Mouse (Mus musculus) lung, embryonic 15.5 days (tissue): ENCODE results near the gene Dnajc28. TPM values are rescaled to one million over a fixed set of nuclear protein-coding genes. Genes with fewer than 3 reads are reported as not detected.

Experiments used
- ATAC-seq: fragments of 200-750 bp; cut with Nextera tagmentation; 2 replicates; pipeline ENCODE4 v1.8.0; 2017; ENCODE audit warnings: moderate number of reproducible peaks, borderline replicate concordance; ENCODE audit not compliant: low FRiP score, low TSS enrichment; ENCODE audit errors: extremely low read depth
- H3K27ac ChIP-seq: fragments of 300-500 bp; sonication (generic); 2 replicates; pipeline ENCODE4 v1.5.1; 2015; ENCODE audit warnings: moderate library complexity, mild to moderate bottlenecking, inconsistent platforms
- H3K27me3 ChIP-seq: fragments of 300-500 bp; sonication (generic); 2 replicates; pipeline ENCODE4 v1.6.1; 2015; ENCODE audit warnings: inconsistent platforms
- H3K36me3 ChIP-seq: fragments of 300-500 bp; sonication (generic); 2 replicates; pipeline ENCODE4 v1.6.1; 2015; ENCODE audit warnings: inconsistent platforms
- H3K4me1 ChIP-seq: fragments of 300-500 bp; sonication (generic); 2 replicates; pipeline ENCODE4 v1.6.1; 2015; ENCODE audit warnings: inconsistent platforms
- H3K4me2 ChIP-seq: fragments of 300-500 bp; sonication (generic); 2 replicates; pipeline ENCODE4 v1.6.1; 2015; ENCODE audit warnings: inconsistent platforms, mild to moderate bottlenecking, moderate library complexity
- H3K4me3 ChIP-seq: fragments of 300-500 bp; sonication (generic); 2 replicates; pipeline ENCODE4 v1.5.1; 2015; ENCODE audit warnings: mild to moderate bottlenecking, inconsistent platforms
- H3K9ac ChIP-seq: fragments of 300-500 bp; sonication (generic); 2 replicates; pipeline ENCODE4 v1.6.1; 2015; ENCODE audit warnings: inconsistent platforms
- H3K9me3 ChIP-seq: fragments of 300-500 bp; sonication (generic); 2 replicates; pipeline ENCODE4 v1.6.1; 2016; ENCODE audit warnings: inconsistent platforms
- WGBS: fragments of 180-500 bp; shearing (Covaris S2); methylation state at CpG from one replicate; pipeline ENCODE4 v1.1.7; 2015; 5-methylcytosine and 5-hydroxymethylcytosine counted together
- polyA plus RNA-seq: library from polyadenylated mRNA; unstranded; fragments of >200 nt; fragmentation: Nextera tagmentation; extraction: Ambion mirVana; gene quantifications from 2 replicates; pipeline ENCODE4 v1.2.1, GENCODE M21; 2015

Dnajc28 gene
- polyA plus RNA-seq, 1 experiment from 2014 or later: 3.3 TPM

GRCm38 (mm10) chr16:91605156-91605555, 13.7 kb downstream of the Dnajc28 start:
- no peaks in the 10 kb centered on the region for H3K27me3 ChIP-seq
- no peaks in the 10 kb centered on the region for H3K9me3 ChIP-seq
- H3K4me2 ChIP-seq: no peak overlapping the region
- ATAC-seq: no peak
- no peak overlapping the region for H3K4me3 ChIP-seq
- H3K4me1 ChIP-seq: peaks cover 4% of the 10 kb centered on the region; the same call in 1 of the 2 replicates
- WGBS: 76% methylated on average over 6 of the region's 6 CpGs
- no peak overlapping the region for H3K27ac ChIP-seq
- H3K36me3 ChIP-seq: no peaks in the 10 kb centered on the region
- H3K9ac ChIP-seq: no peak overlapping the region

DNA sequence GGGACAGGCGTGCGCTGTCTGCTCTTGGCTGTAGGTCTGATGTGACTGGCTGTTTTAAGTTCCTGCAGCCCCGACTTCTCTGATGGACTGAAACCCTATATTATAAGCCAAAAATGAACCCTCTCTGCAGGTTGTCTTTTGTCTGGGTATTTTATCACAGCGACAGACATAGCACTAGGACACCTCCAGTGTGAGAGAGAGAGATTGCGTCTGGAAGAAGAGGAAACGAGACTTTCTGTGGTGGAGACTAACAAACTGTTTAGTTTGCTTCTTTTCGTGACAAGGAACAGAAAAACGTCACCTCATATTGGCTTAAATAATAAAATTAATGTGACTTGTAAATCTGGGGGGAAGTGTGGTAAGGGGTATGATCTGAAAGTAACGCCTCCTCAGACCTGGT, 17.1 kb downstream of the Dnajc28 start:
- 63% methylated on average over 9 of the region's 9 CpGs for WGBS
- peaks cover 5% of the 10 kb centered on the region for H3K4me1 ChIP-seq
- no peak overlapping the region for H3K4me2 ChIP-seq
- H3K36me3 ChIP-seq: no peaks in the 10 kb centered on the region
- no peaks in the 10 kb centered on the region for H3K9me3 ChIP-seq
- no peak overlapping the region for H3K9ac ChIP-seq
- H3K27ac ChIP-seq: no peak overlapping the region
- H3K4me3 ChIP-seq: no peak overlapping the region
- no peak for ATAC-seq
- no peaks in the 10 kb centered on the region; the same call in 1 of the 2 replicates for H3K27me3 ChIP-seq

- ATAC-seq: no peak
- Histone ChIP-seq H3K4me1 (peaks cover 10% of the 10 kb centered on the region), H3K4me3 (no peak overlapping the region), H3K27ac (no peak overlapping the region), H3K36me3 (no peaks in the 10 kb centered on the region), H3K9ac (no peak overlapping the region), H3K27me3 (no peaks in the 10 kb centered on the region; the same call in 1 of the 2 replicates), H3K9me3 (no peaks in the 10 kb centered on the region), H3K4me2 (no peak overlapping the region)
- WGBS: 28% methylated on average over 4 of the region's 4 CpGs
Measured at GRCm38 (mm10) chr16:91601081-91601480, 17.7 kb downstream of the Dnajc28 start.

GRCm38 (mm10) chr16:91599242-91599641, 19.6 kb downstream of the Dnajc28 start:
- H3K36me3 ChIP-seq: no peaks in the 10 kb centered on the region
- H3K27me3 ChIP-seq: no peaks in the 10 kb centered on the region; the same call in 1 of the 2 replicates
- ATAC-seq: no peak
- no peak overlapping the region for H3K27ac ChIP-seq
- H3K4me2 ChIP-seq: no peak overlapping the region
- H3K4me1 ChIP-seq: peaks cover 10% of the 10 kb centered on the region
- no peaks in the 10 kb centered on the region for H3K9me3 ChIP-seq
- H3K4me3 ChIP-seq: no peak overlapping the region
- H3K9ac ChIP-seq: no peak overlapping the region

DNA sequence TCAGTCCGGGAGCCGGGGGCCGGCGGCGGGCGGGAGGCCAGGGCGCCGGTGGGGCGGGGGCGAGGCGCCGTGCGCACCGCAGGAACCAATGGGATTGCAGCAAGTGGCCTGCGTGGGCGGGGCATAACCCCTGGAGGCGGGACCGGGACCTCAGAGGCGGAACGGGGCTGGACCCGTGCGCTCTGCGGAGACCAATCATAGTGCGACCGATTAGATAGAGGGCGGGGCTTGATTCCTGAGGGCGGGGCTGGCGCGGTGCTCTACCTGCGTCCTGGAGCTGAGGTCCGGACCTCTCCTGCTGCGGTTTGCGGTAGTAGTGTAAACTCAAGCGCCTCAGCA, 21.2 kb downstream of the Dnajc28 start, which contains the start of gene Tmem50b:
Gene Tmem50b (minus strand): TSS at position 129 of the 339 bp plus-strand sequence.
- Histone ChIP-seq H3K27me3 (no peaks in the 10 kb centered on the region; the same call in 1 of the 2 replicates), H3K27ac (no peak within 1 kb of the TSS; the same call in 1 of the 2 replicates), H3K4me1 (peaks cover 20% of the 10 kb centered on the region), H3K36me3 (no peaks in the 10 kb centered on the region), H3K4me3 (peak within 1 kb of the TSS; percentile 82), H3K9me3 (no peaks in the 10 kb centered on the region), H3K4me2 (peak within 1 kb of the TSS; percentile 91), H3K9ac (peak within 1 kb of the TSS; percentile 76)
- ATAC-seq: peak; percentile 100
- WGBS: under 1% methylated on average over 34 of the region's 34 CpGs

- Histone ChIP-seq H3K4me2 (peak overlapping the region; percentile 91), H3K9ac (peak overlapping the region; percentile 76), H3K9me3 (no peaks in the 10 kb centered on the region), H3K27ac (no peak overlapping the region; the same call in 1 of the 2 replicates), H3K36me3 (no peaks in the 10 kb centered on the region), H3K4me3 (peak overlapping the region; percentile 82), H3K27me3 (no peaks in the 10 kb centered on the region; the same call in 1 of the 2 replicates), H3K4me1 (peaks cover 26% of the 10 kb centered on the region)
- peak; percentile 46 for ATAC-seq
- under 1% methylated on average over 75 of the region's 75 CpGs for WGBS
Measured at GRCm38 (mm10) chr16:91596779-91597671, 21.8 kb downstream of the Dnajc28 start.

DNA sequence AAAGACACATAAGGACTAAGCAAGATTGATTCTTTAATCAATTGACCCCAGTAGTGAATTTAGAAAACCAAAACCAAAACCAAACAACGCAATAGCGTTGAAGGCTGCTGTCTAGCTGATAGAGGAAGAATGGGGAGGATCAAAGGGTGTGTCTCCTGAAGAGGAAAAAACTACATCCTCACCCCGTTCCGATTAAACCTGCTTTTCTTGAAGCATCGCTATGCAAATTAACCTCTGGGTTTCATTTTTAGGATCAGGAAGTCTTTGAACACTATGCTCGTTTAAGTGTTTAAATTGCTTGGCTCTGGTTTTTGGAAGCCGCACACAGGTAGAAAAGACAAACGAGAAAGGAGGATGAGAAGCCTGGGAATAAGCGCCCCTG, 22.4 kb downstream of the Dnajc28 start:
- ATAC-seq: no peak
- Histone ChIP-seq H3K9ac (peak overlapping the region; percentile 76; the same call in 1 of the 2 replicates), H3K36me3 (no peaks in the 10 kb centered on the region), H3K4me2 (peak overlapping the region; percentile 91), H3K4me3 (peak overlapping the region; percentile 82), H3K9me3 (no peaks in the 10 kb centered on the region), H3K4me1 (peaks cover 28% of the 10 kb centered on the region), H3K27ac (no peak overlapping the region), H3K27me3 (no peaks in the 10 kb centered on the region; the same call in 1 of the 2 replicates)
- WGBS: 15% methylated on average over 9 of the region's 9 CpGs

GRCm38 (mm10) chr16:91595076-91595475, 23.8 kb downstream of the Dnajc28 start:
- WGBS: 82% methylated on average over 6 of the region's 6 CpGs
- H3K36me3 ChIP-seq: no peaks in the 10 kb centered on the region
- ATAC-seq: no peak
- H3K27me3 ChIP-seq: no peaks in the 10 kb centered on the region; the same call in 1 of the 2 replicates
- no peak overlapping the region for H3K4me3 ChIP-seq
- no peak overlapping the region for H3K27ac ChIP-seq
- peaks cover 28% of the 10 kb centered on the region for H3K4me1 ChIP-seq
- H3K9me3 ChIP-seq: no peaks in the 10 kb centered on the region
- no peak overlapping the region for H3K4me2 ChIP-seq
- H3K9ac ChIP-seq: no peak overlapping the region

DNA sequence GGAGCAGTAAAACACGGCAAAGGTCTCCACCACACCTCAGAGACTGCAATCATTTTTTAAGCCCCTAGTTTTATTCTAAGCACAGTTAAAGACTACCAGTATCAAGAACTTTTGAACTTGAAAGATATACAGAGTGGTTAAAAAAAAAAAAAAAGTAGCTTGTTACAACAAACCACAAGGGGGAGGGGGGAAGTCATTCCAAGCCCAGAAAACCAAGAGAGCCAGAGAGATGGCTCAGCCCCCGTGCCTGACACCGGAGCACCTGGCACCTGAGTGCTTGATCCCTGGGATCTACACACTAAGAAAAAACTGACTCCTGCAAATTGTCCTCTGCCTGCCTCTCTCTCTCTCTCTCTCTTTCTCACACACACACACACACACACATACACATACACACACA, 25.6 kb downstream of the Dnajc28 start:
- Histone ChIP-seq H3K36me3 (no peaks in the 10 kb centered on the region), H3K4me2 (no peak overlapping the region), H3K4me3 (no peak overlapping the region), H3K9ac (no peak overlapping the region), H3K9me3 (no peaks in the 10 kb centered on the region), H3K27me3 (no peaks in the 10 kb centered on the region), H3K4me1 (peaks cover 28% of the 10 kb centered on the region), H3K27ac (no peak overlapping the region)
- ATAC-seq: no peak
- 68% methylated on average over 3 of the region's 3 CpGs for WGBS

- 33% methylated on average over 8 of the region's 8 CpGs for WGBS
- H3K36me3 ChIP-seq: no peaks in the 10 kb centered on the region
- no peak overlapping the region for H3K4me2 ChIP-seq
- no peaks in the 10 kb centered on the region for H3K9me3 ChIP-seq
- no peak overlapping the region for H3K9ac ChIP-seq
- no peaks in the 10 kb centered on the region for H3K27me3 ChIP-seq
- H3K27ac ChIP-seq: no peak overlapping the region
- no peak overlapping the region for H3K4me3 ChIP-seq
- H3K4me1 ChIP-seq: peaks cover 25% of the 10 kb centered on the region
- no peak; the same call in 1 of the 2 replicates for ATAC-seq
Measured at GRCm38 (mm10) chr16:91592162-91592561, 26.7 kb downstream of the Dnajc28 start.

DNA sequence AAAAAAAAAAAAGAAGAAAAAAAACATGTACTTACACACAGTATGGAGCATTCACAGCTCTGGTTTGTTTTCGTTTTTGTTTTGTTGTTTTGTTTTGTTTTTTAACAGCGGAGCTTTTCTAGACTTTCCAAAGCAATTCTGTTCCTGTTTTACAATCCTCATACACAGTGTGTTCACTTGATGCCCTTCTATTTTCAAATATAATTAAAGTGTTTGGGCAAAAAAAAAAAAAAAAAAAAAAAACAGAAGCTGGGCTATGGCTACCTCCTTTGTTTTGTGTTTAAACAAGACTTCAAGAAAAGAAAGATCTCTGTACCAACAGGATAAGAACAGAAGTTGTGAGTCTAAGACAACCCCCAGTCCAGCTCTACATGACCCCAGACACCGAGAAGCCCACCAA, 30.1 kb downstream of the Dnajc28 start:
- H3K4me1 ChIP-seq: peaks cover 18% of the 10 kb centered on the region
- H3K36me3 ChIP-seq: peaks cover 5% of the 10 kb centered on the region; the same call in 1 of the 2 replicates
- 83% methylated on average over 3 of the region's 3 CpGs for WGBS
- H3K9me3 ChIP-seq: no peaks in the 10 kb centered on the region
- H3K9ac ChIP-seq: no peak overlapping the region
- no peak for ATAC-seq
- H3K4me3 ChIP-seq: no peak overlapping the region
- no peaks in the 10 kb centered on the region for H3K27me3 ChIP-seq
- no peak overlapping the region for H3K27ac ChIP-seq
- no peak overlapping the region for H3K4me2 ChIP-seq

DNA sequence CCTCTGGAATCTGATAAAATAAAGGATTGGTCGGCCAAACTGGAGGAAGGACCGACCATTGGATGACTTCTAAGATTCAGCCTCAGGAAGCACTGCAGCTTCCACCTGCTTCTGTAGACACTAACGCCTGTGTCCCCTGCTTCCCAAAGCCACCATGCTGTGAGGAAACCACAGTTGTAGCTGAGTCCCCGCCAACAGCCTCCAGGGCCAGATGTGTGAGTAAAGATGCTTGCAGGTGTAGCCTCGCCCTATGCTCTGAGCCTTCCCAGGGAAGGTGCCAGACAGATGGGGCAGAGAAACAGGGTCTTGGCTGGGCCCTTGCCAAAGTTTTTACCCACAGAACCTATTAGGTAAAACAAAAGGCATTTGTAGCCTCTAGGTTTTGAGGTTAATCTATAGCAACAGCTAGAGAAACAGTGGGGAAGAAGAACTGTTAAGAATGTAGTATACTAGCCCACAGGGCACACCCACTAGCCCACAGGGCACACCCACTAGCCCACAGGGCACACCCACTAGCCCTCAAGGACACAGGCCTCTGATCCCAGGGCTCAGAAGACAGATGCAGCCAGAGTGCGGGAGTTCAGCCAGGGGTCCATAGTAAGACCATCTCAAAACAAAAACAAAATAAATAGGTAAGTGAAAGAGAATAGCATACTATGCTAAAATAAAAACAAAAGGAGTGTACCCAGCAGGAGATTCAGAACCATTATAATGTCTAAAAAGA, 30.9 kb downstream of the Dnajc28 start:
- H3K27me3 ChIP-seq: no peaks in the 10 kb centered on the region
- 61% methylated on average over 6 of the region's 6 CpGs for WGBS
- no peak overlapping the region for H3K4me3 ChIP-seq
- H3K9ac ChIP-seq: no peak overlapping the region
- no peaks in the 10 kb centered on the region for H3K9me3 ChIP-seq
- no peak overlapping the region for H3K27ac ChIP-seq
- peaks cover 10% of the 10 kb centered on the region for H3K4me1 ChIP-seq
- H3K36me3 ChIP-seq: peaks cover 5% of the 10 kb centered on the region
- H3K4me2 ChIP-seq: no peak overlapping the region
- ATAC-seq: no peak
